Mouse (Mus musculus) CH12.LX (cell line): ENCODE measurements around the gene Ctcf. TPM values are rescaled to one million over a fixed set of nuclear protein-coding genes. Genes with fewer than 3 reads are reported as not detected.

Source experiments
- DNase-seq: peaks from one replicate; pipeline ENCODE4 v3.0.0-alpha.2; 2013; ENCODE audit errors: extremely low read depth
- H3K27ac ChIP-seq: 2 replicates; pipeline ENCODE4 v1.5.1; 2012; ENCODE audit warnings: low read depth, mild to moderate bottlenecking, control low read depth, moderate library complexity; ENCODE audit not compliant: insufficient read depth
- H3K27me3 ChIP-seq: replicated peaks from 2 replicates; pipeline ENCODE3; 2012; ENCODE audit warnings: inconsistent platforms
- H3K36me3 ChIP-seq, 2 experiments: replicated peaks in 1 of 2; 2 replicates each; pipeline versions ENCODE3 to v1.6.1; 2012; ENCODE audit warnings: inconsistent platforms in 1 of 2, low read length in 1 of 2, mild to moderate bottlenecking in 1 of 2, mixed read lengths in 1 of 2, moderate library complexity in 1 of 2; ENCODE audit not compliant: control insufficient read depth in 1 of 2, insufficient read depth in 1 of 2
- H3K4me1 ChIP-seq, 2 experiments: 2 replicates each; pipeline ENCODE4 v1.6.1; 2012; ENCODE audit warnings: inconsistent platforms in 1 of 2, moderate library complexity in 1 of 2; ENCODE audit not compliant: insufficient read depth in 2 of 2, control insufficient read depth in 1 of 2
- H3K4me2 ChIP-seq: 2 replicates; pipeline ENCODE4 v1.6.1; 2012; ENCODE audit warnings: low read depth, mild to moderate bottlenecking, control low read depth; ENCODE audit not compliant: poor library complexity, insufficient read depth, severe bottlenecking
- H3K4me3 ChIP-seq, 3 experiments: fragments of 150-350 bp in 1 of 3; sonication (generic) in 1 of 3; replicated peaks in 1 of 3; 2 replicates each; pipeline versions ENCODE3 to v1.5.1; 2011 to 2012; ENCODE audit warnings: low read depth in 2 of 3, low read length in 2 of 3, mild to moderate bottlenecking in 2 of 3, moderate library complexity in 2 of 3, control low read depth in 1 of 3, improper control_type of control experiment in 1 of 3, inconsistent platforms in 1 of 3, mixed read lengths in 1 of 3; ENCODE audit not compliant: poor library complexity in 1 of 3
- H3K79me2 ChIP-seq: replicated peaks from 2 replicates; pipeline ENCODE4 v1.6.1; 2012; ENCODE audit warnings: mild to moderate bottlenecking, moderate library complexity; ENCODE audit not compliant: control insufficient read depth, poor library complexity, insufficient read depth, severe bottlenecking; ENCODE audit errors: extremely low read depth
- H3K9ac ChIP-seq: 2 replicates; pipeline ENCODE4 v1.6.1; 2012; ENCODE audit warnings: low read depth, mild to moderate bottlenecking, control low read depth, moderate library complexity; ENCODE audit not compliant: insufficient read depth
- H3K9me3 ChIP-seq: replicated peaks from 2 replicates; pipeline ENCODE3; 2012; ENCODE audit warnings: low read length, inconsistent platforms, mixed read lengths
- BHLHE40 ChIP-seq: IDR thresholded peaks from 2 replicates; pipeline ENCODE4 v1.6.1; 2011; ENCODE audit warnings: mild to moderate bottlenecking, low read depth, low read length, improper control_type of control experiment
- CHD1 ChIP-seq: IDR thresholded peaks from 2 replicates; pipeline ENCODE4 v1.6.1; 2012; ENCODE audit warnings: low read depth, low read length, improper control_type of control experiment, inconsistent platforms
- ELF1 ChIP-seq: IDR thresholded peaks from 2 replicates; pipeline ENCODE4 v1.6.1; 2014; ENCODE audit warnings: low read depth, mild to moderate bottlenecking, inconsistent platforms, low read length, improper control_type of control experiment
- ETS1 ChIP-seq: conservative IDR thresholded peaks from 2 replicates; pipeline ENCODE4 v1.6.1; 2012; ENCODE audit warnings: low read depth, mild to moderate bottlenecking, inconsistent platforms, low read length, improper control_type of control experiment, moderate library complexity
- GABPA ChIP-seq: IDR thresholded peaks from 2 replicates; pipeline ENCODE4 v1.6.1; 2012; ENCODE audit warnings: low read depth, low read length, improper control_type of control experiment, inconsistent platforms; ENCODE audit not compliant: insufficient replicate concordance
- JUN ChIP-seq: IDR thresholded peaks from 2 replicates; pipeline ENCODE4 v1.6.1; 2011; ENCODE audit warnings: low read depth, mild to moderate bottlenecking, low read length, improper control_type of control experiment, moderate library complexity; ENCODE audit not compliant: insufficient read depth
- KAT2A ChIP-seq: IDR thresholded peaks from 2 replicates; pipeline ENCODE4 v1.6.1; 2012; ENCODE audit warnings: low read length, improper control_type of control experiment, inconsistent platforms; ENCODE audit not compliant: insufficient replicate concordance
- MAFK ChIP-seq: IDR thresholded peaks from 2 replicates; pipeline ENCODE4 v1.6.1; 2011; ENCODE audit warnings: low read length, improper control_type of control experiment; ENCODE audit not compliant: insufficient replicate concordance
- NELFE ChIP-seq: IDR thresholded peaks from 2 replicates; pipeline ENCODE4 v1.6.1; 2011; ENCODE audit warnings: low read depth, low read length, improper control_type of control experiment
- NRF1 ChIP-seq: IDR thresholded peaks from 2 replicates; pipeline ENCODE4 v1.6.1; 2014; ENCODE audit warnings: low read depth, mild to moderate bottlenecking, inconsistent platforms, low read length, improper control_type of control experiment, moderate library complexity
- POLR2A ChIP-seq: IDR thresholded peaks from 2 replicates; pipeline ENCODE4 v1.6.1; 2011; ENCODE audit warnings: low read depth, mild to moderate bottlenecking, improper control_type of control experiment, low read length
- RAD21 ChIP-seq: IDR thresholded peaks from 2 replicates; pipeline ENCODE4 v1.6.1; 2011; ENCODE audit warnings: low read depth, mild to moderate bottlenecking, low read length, improper control_type of control experiment, moderate library complexity
- RCOR1 ChIP-seq: conservative IDR thresholded peaks from 2 replicates; pipeline ENCODE4 v1.6.1; 2012; ENCODE audit warnings: low read depth, mild to moderate bottlenecking, inconsistent platforms, low read length, improper control_type of control experiment
- SMC3 ChIP-seq: IDR thresholded peaks from 2 replicates; pipeline ENCODE4 v1.6.1; 2011; ENCODE audit warnings: low read depth, low read length, improper control_type of control experiment
- ZMIZ1 ChIP-seq: IDR thresholded peaks from 2 replicates; pipeline ENCODE4 v1.6.1; 2012; ENCODE audit warnings: low read depth, mild to moderate bottlenecking, inconsistent platforms, low read length, improper control_type of control experiment
- ZNF384 ChIP-seq: IDR thresholded peaks from 2 replicates; pipeline ENCODE4 v1.6.1; 2012; ENCODE audit warnings: low read depth, low read length, improper control_type of control experiment, inconsistent platforms
- dilution Hi-C: fragments of 300-500 bp; cut with MboI; formaldehyde crosslinking; loops from 2 replicates; pipeline ENCODE4 v1.14.3; 2020; ENCODE audit warnings: low sequenced_read_pairs; ENCODE audit not compliant: extremely low pct_unique_long_range_greater_than_20kb, extremely low pct_ligation_motif_present
- in situ Hi-C: fragments of 300-500 bp; cut with MboI; formaldehyde crosslinking; loops from 3 replicates; pipeline ENCODE4 v1.14.3; 2019; ENCODE audit warnings: low sequenced_read_pairs, low pct_ligation_motif_present, low pct_unique_long_range_greater_than_20kb, mixed read lengths
- polyA plus RNA-seq: library from polyadenylated mRNA; unstranded; fragments of >175 nt; gene quantifications from 2 replicates; pipeline ENCODE4 v1.2.1, GENCODE M21; 2012; ENCODE audit warnings: low read depth; ENCODE audit not compliant: insufficient read length
- total RNA-seq, 2 experiments: library from RNA; depleted of rRNA; stranded (reverse); fragments of 300-350 nt in 1 of 2; fragments of >200 nt in 1 of 2; gene quantifications; 2 replicates each; pipeline ENCODE4 v1.2.3; 2012 to 2014

The Ctcf gene
- total and polyA plus RNA-seq, 3 experiments: 42.3 to 97.9 (median 52.4) TPM

DNA sequence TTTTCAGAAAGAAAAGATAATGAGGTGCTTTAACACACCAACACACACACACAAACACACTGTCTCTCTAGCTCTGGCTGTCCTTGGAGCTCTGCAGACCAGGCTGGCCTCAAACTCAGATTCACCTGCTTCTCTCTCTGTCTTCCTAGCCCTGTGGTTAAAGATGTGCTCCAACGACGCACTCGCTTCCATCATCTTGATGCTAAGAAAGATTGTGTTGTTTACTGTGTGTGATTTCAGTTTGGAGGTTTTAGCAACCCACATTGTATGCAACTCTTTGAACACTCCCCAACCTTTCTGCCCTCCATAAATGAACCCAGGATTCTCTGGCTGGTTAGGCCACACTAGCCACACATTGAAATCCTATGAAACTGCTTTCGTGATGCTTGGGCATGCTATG lies 2.1 kb downstream of the Ctcf start:
- Histone ChIP-seq H3K27ac (peak overlapping the region; percentile 63), H3K36me3 (peaks cover 0 to 8% of the 10 kb centered on the region in 2 experiments), H3K27me3 (no peaks in the 10 kb centered on the region), H3K4me2 (peak overlapping the region; percentile 97), H3K4me3 (peak overlapping the region; percentile 38 to 89 (median 73)), H3K9ac (peak overlapping the region; percentile 91), H3K79me2 (peaks cover 66% of the 10 kb centered on the region), H3K4me1 (peaks cover 4 to 53% of the 10 kb centered on the region in 2 experiments; a peak in 3 of 4 replicates), H3K9me3 (no peaks in the 10 kb centered on the region)
- in situ Hi-C loops: loop anchor here (5.0 kb wide), 1 partner anchor 49 kb away; the partner anchor contains the start of gene Carmil2
- TF ChIP-seq NELFE (no peak), ELF1 (no peak), NRF1 (no peak), MAFK (no peak), KAT2A (no peak), GABPA (no peak), ZMIZ1 (no peak), BHLHE40 (no peak), RCOR1 (no peak), ZNF384 (no peak), SMC3 (no peak), POLR2A (no peak), ETS1 (no peak)
- dilution Hi-C loops: no loop called here
- no peak for DNase-seq

- Histone ChIP-seq H3K27ac (peak overlapping the region; percentile 60), H3K36me3 (peaks cover 4 to 20% of the 10 kb centered on the region in 2 experiments), H3K79me2 (peaks cover 69% of the 10 kb centered on the region), H3K4me3 (no peak overlapping the region), H3K9ac (peak overlapping the region; percentile 31; the same call in 1 of the 2 replicates), H3K4me2 (peak overlapping the region; percentile 6; the same call in 1 of the 2 replicates), H3K27me3 (no peaks in the 10 kb centered on the region), H3K9me3 (no peaks in the 10 kb centered on the region), H3K4me1 (peaks cover under 1 to 48% of the 10 kb centered on the region in 2 experiments; a peak in 3 of 4 replicates)
- no peak for DNase-seq
- in situ Hi-C loops (loop anchor here (5.0 kb wide), 1 partner anchor 47 kb away; the partner anchor contains the start of gene Carmil2), dilution Hi-C loops (no loop called here)
- no peak for TF ChIP-seq RAD21
- no peak for TF ChIP-seq JUN
- TF ChIP-seq CHD1: 0 out of 2 replicates have a peak, but pooled peaks have one; percentile 6
- peak; percentile 16; the same call in 1 of the 2 replicates for TF ChIP-seq ELF1
- TF ChIP-seq ZNF384: 0 out of 2 replicates have a peak, but pooled peaks have one; percentile 60
These were observed 3.5 kb downstream of the Ctcf start for GRCm38 (mm10) chr8:105639835-105640234.
